Mouse (Mus musculus): ENCODE measurements at regions not wholly inside any gene's neighbourhood (a gene's known extent, or its start where the extent isn't known, plus 50 kb on each side); places are given as distances from the start of the nearest gene placed in this dataset.
A peak's percentile ranks its signal among the peaks of the same experiment; 100 is the strongest.
"Not testable (repeated sequence)": the region's sequence is repeated elsewhere in the genome, so short reads cannot be mapped to it uniquely, and the experiment has no call there.

- no peak for DNase-seq (ENCODE audit: low spot score)
Measured at GRCm38 (mm10) chrX:77307374-77307773, 203.4 kb upstream of the Tbl1x start.

- DNase-seq (ENCODE audit: low spot score) = peak; percentile 14
Measured at GRCm38 (mm10) chrX:77314384-77314783, 196.4 kb upstream of the Tbl1x start.

- no peak for DNase-seq (ENCODE audit: low spot score)
Measured at GRCm38 (mm10) chrX:77323644-77324043, 187.2 kb upstream of the Tbl1x start.

GRCm38 (mm10) chrX:77353181-77353580 is 157.6 kb upstream of the Tbl1x start:
- DNase-seq (ENCODE audit: low spot score) = no peak

GRCm38 (mm10) chrX:77360551-77360950 is 150.3 kb upstream of the Tbl1x start:
- no peak for DNase-seq (ENCODE audit: low spot score)

GRCm38 (mm10) chrX:77361106-77361505 is 149.7 kb upstream of the Tbl1x start:
- DNase-seq (ENCODE audit: low spot score) = no peak

GRCm38 (mm10) chrX:77363657-77364056 is 147.2 kb upstream of the Tbl1x start:
- no peak for DNase-seq (ENCODE audit: low spot score)

GRCm38 (mm10) chrX:77367351-77367750 is 143.5 kb upstream of the Tbl1x start:
- DNase-seq (ENCODE audit: low spot score) = no peak

- DNase-seq (ENCODE audit: low spot score) = no peak
Measured at GRCm38 (mm10) chrX:77387271-77387670, 123.5 kb upstream of the Tbl1x start.

- DNase-seq (ENCODE audit: low spot score) = no peak
Measured at GRCm38 (mm10) chrX:77391760-77392446, 118.9 kb upstream of the Tbl1x start.

GRCm38 (mm10) chrX:77406896-77407295 is 103.9 kb upstream of the Tbl1x start:
- DNase-seq (ENCODE audit: low spot score) = no peak

GRCm38 (mm10) chrX:77407925-77408324 is 102.9 kb upstream of the Tbl1x start:
- DNase-seq (ENCODE audit: low spot score) = no peak

GRCm38 (mm10) chrX:77409370-77409769 is 101.4 kb upstream of the Tbl1x start:
- DNase-seq (ENCODE audit: low spot score) = no peak

- no peak for DNase-seq (ENCODE audit: low spot score)
Measured at GRCm38 (mm10) chrX:77410812-77411211, 100.0 kb upstream of the Tbl1x start.

- DNase-seq (ENCODE audit: low spot score) = no peak
Measured at GRCm38 (mm10) chrX:77414156-77414555, 96.7 kb upstream of the Tbl1x start.

GRCm38 (mm10) chrX:77417766-77418165 is 93.0 kb upstream of the Tbl1x start:
- DNase-seq (ENCODE audit: low spot score) = peak; percentile 14

- DNase-seq (ENCODE audit: low spot score) = no peak
Measured at GRCm38 (mm10) chrX:77422206-77422605, 88.6 kb upstream of the Tbl1x start.

- DNase-seq (ENCODE audit: low spot score) = no peak
Measured at GRCm38 (mm10) chrX:77424792-77425727, 85.8 kb upstream of the Tbl1x start.

- DNase-seq (ENCODE audit: low spot score) = not testable (repeated sequence)
Measured at GRCm38 (mm10) chrX:77425728-77426102, 85.1 kb upstream of the Tbl1x start.

GRCm38 (mm10) chrX:77426836-77427235 is 84.0 kb upstream of the Tbl1x start:
- DNase-seq (ENCODE audit: low spot score) = not testable (repeated sequence)

- no peak for DNase-seq (ENCODE audit: low spot score)
Measured at GRCm38 (mm10) chrX:77432001-77432565, 78.7 kb upstream of the Tbl1x start.
